Mouse (Mus musculus) stomach, postnatal 0 days (tissue): ENCODE measurements around the gene Sh2b2. TPM values are rescaled to one million over a fixed set of nuclear protein-coding genes. Genes with fewer than 3 reads are reported as not detected.
A peak's percentile ranks its signal among the peaks of the same experiment; 100 is the strongest.

ENCODE experiments used
- ATAC-seq: fragments of 200-750 bp; cut with Nextera tagmentation; 2 replicates; pipeline ENCODE4 v1.8.0; 2017; ENCODE audit not compliant: low FRiP score, low TSS enrichment
- DNase-seq: peaks from one replicate; pipeline ENCODE4 v3.0.0-alpha.2; 2016; ENCODE audit warnings: low spot score
- H3K27ac ChIP-seq: fragments of 300-500 bp; sonication (generic); replicated peaks from 2 replicates; pipeline ENCODE4 v1.5.1; 2014; ENCODE audit warnings: mild to moderate bottlenecking, control low read depth
- H3K27me3 ChIP-seq: fragments of 300-500 bp; sonication (generic); 2 replicates; pipeline ENCODE4 v1.6.1; 2014; ENCODE audit warnings: low read length; ENCODE audit not compliant: control insufficient read depth, insufficient read depth
- H3K36me3 ChIP-seq: fragments of 300-500 bp; sonication (generic); 2 replicates; pipeline ENCODE4 v1.6.1; 2014; ENCODE audit warnings: low read length, mixed read lengths; ENCODE audit not compliant: control insufficient read depth, insufficient read depth
- H3K4me1 ChIP-seq: fragments of 300-500 bp; sonication (generic); replicated peaks from 2 replicates; pipeline ENCODE4 v1.6.1; 2014; ENCODE audit warnings: antibody characterized with exemption; ENCODE audit not compliant: control insufficient read depth, insufficient read depth
- H3K4me2 ChIP-seq: fragments of 300-500 bp; sonication (generic); replicated peaks from 2 replicates; pipeline ENCODE4 v1.6.1; 2014; ENCODE audit warnings: low read depth, mild to moderate bottlenecking, control low read depth, moderate library complexity
- H3K4me3 ChIP-seq: fragments of 300-500 bp; sonication (generic); 2 replicates; pipeline ENCODE4 v1.5.1; 2014; ENCODE audit warnings: low read depth, low read length, control low read depth
- H3K9ac ChIP-seq: fragments of 300-500 bp; sonication (generic); 2 replicates; pipeline ENCODE4 v1.6.1; 2014; ENCODE audit warnings: mild to moderate bottlenecking, low read length, control low read depth, mixed read lengths
- H3K9me3 ChIP-seq: fragments of 300-500 bp; sonication (generic); 2 replicates; pipeline ENCODE4 v1.6.1; 2016; ENCODE audit warnings: low read length; ENCODE audit not compliant: control insufficient read depth
- CTCF ChIP-seq: IDR thresholded peaks from 2 replicates; pipeline ENCODE4 v1.5.1; 2016; ENCODE audit warnings: antibody characterized with exemption, low read depth, mild to moderate bottlenecking, moderate library complexity
- EP300 ChIP-seq: optimal IDR thresholded peaks from 2 replicates; pipeline ENCODE3; 2016; ENCODE audit warnings: antibody characterized with exemption
- WGBS: fragments of 180-500 bp; shearing (Covaris S2); extraction: QIAGEN DNeasy Blood & Tissue Kit; methylation state at CpG from one replicate; pipeline ENCODE4 v1.1.7; 2014; 5-methylcytosine and 5-hydroxymethylcytosine counted together
- polyA plus RNA-seq: library from polyadenylated mRNA; unstranded; fragments of >200 nt; fragmentation: Nextera tagmentation; extraction: Ambion mirVana; gene quantifications from 2 replicates; pipeline ENCODE4 v1.2.1, GENCODE M21; 2015

Gene Sh2b2
- polyA plus RNA-seq, 1 experiment from 2014 or later: 0.92 TPM

DNA sequence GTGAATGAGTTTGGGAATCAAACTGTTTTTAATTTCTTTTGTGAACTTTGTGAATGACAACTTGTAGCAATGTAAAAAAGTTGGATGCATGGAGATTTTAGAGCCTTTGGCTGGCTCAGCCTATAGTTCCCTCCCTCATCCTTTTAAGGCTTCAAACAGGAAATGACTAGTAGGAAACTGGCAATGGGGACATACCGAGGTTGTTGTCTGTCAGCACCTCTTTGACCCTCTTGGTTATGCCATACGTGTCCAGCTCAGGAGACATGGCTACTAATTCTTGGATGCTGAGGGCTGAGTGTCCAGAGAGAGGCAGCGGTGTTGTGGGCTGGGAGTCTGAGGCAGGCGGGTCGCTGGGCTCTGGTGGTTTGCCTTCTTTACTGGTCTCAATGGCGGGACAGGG is 40.2 kb upstream of the Sh2b2 start:
- WGBS: 83% methylated on average over 6 of the region's 6 CpGs
- H3K9me3 ChIP-seq: no peaks in the 10 kb centered on the region

GRCm38 (mm10) chr5:136285106-136285505 is 38.8 kb upstream of the Sh2b2 start:
- ATAC-seq (no peak), DNase-seq (no peak)
- no peak for TF ChIP-seq CTCF
- TF ChIP-seq EP300: no peak
- no peaks in the 10 kb centered on the region for H3K27me3 ChIP-seq
- peaks cover 20% of the 10 kb centered on the region for H3K36me3 ChIP-seq
- no peak overlapping the region for H3K4me2 ChIP-seq
- no peak overlapping the region for H3K4me3 ChIP-seq
- H3K9me3 ChIP-seq: no peaks in the 10 kb centered on the region
- 72% methylated on average over 7 of the region's 7 CpGs for WGBS
- H3K4me1 ChIP-seq: no peaks in the 10 kb centered on the region
- no peak overlapping the region for H3K27ac ChIP-seq
- H3K9ac ChIP-seq: no peak overlapping the region

More for the DNA sequence above, 40.2 kb upstream of the Sh2b2 start:
- no peak for ATAC-seq
- H3K4me1 ChIP-seq: no peaks in the 10 kb centered on the region
- H3K4me2 ChIP-seq: no peak overlapping the region
- no peak overlapping the region for H3K27ac ChIP-seq
- TF ChIP-seq EP300 (no peak), CTCF (no peak)
- DNase-seq: no peak
- H3K36me3 ChIP-seq: peaks cover 16% of the 10 kb centered on the region
- no peaks in the 10 kb centered on the region for H3K27me3 ChIP-seq
- H3K4me3 ChIP-seq: no peak overlapping the region
- no peak overlapping the region for H3K9ac ChIP-seq

DNA sequence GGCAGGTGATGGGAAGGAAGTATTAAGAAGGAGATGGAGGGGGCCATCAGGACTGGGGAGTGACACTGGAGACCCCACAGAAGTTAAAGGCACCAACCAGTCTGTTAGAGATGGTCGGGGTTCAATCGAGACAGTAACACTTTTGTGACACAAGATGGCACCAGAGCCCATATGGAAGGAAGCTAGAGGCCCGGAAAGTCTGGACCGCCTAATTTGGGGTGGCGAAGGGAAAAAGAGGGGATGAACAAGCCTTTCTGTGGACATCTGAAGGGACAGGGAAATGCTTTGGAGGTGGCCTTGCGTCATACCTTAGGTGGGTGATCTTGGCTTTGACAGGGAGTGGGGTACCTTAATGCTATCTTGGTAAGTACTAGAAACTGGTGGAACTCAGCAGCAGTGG is 35.0 kb upstream of the Sh2b2 start:
- 53% methylated on average over 6 of the region's 6 CpGs for WGBS

DNA sequence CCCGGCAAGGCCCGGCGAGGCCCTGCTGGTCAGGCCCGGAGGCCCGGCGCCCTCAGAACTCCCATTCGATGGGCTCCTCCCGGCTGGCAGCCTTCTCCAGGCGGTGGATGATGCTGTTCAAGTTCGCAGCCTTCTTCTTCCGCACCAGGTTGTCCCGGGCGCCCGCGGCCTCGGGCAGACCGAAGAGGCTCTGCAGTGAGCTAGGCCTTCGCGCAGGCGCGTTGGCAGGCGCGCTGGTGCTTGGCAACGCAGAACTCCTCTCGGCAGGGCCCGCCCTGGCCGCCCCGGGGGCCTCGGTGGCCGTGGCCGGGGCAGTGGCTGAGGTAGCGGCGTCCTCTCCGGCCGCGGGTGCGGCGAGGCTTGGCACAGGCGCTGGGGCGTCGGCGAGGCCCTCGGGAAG is 28.4 kb upstream of the Sh2b2 start:
- ATAC-seq: no peak
- no peak overlapping the region for H3K9ac ChIP-seq
- WGBS: 91% methylated on average over 42 of the region's 43 CpGs
- no peak overlapping the region for H3K4me2 ChIP-seq
- no peak overlapping the region for H3K27ac ChIP-seq
- no peaks in the 10 kb centered on the region for H3K27me3 ChIP-seq
- TF ChIP-seq CTCF: no peak
- no peak for TF ChIP-seq EP300
- H3K4me3 ChIP-seq: no peak overlapping the region
- no peaks in the 10 kb centered on the region for H3K4me1 ChIP-seq
- H3K36me3 ChIP-seq: peaks cover 36% of the 10 kb centered on the region
- H3K9me3 ChIP-seq: no peaks in the 10 kb centered on the region
- DNase-seq: no peak

More for the DNA sequence above, 35.0 kb upstream of the Sh2b2 start:
- Histone ChIP-seq H3K4me2 (no peak overlapping the region), H3K4me3 (no peak overlapping the region), H3K27ac (no peak overlapping the region), H3K9ac (no peak overlapping the region), H3K4me1 (no peaks in the 10 kb centered on the region), H3K27me3 (no peaks in the 10 kb centered on the region), H3K36me3 (peaks cover 34% of the 10 kb centered on the region), H3K9me3 (no peaks in the 10 kb centered on the region)
- DNase-seq (no peak), ATAC-seq (no peak)
- TF ChIP-seq CTCF (peak; percentile 85), EP300 (no peak)

DNA sequence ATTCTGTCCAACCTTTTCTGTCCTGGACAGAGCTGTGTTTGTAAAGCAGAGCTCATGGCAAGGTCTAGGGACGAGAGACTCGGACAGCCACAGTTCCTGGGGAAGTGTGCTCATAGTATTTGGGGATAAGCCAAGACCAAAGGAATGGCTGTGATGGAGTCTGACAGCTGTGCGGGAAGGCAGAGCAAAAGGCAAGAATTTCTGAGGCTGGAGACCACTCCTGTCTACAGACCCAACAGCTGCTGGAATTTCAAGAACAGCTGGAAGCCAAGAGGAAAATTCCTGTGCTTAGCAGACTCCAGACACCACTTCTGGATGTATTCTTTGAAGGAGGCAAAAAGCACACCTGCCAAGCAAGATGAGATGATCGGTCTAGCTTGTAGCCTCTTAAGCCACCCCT is 23.6 kb upstream of the Sh2b2 start:
- H3K36me3 ChIP-seq: peaks cover 11% of the 10 kb centered on the region; the same call in 1 of the 2 replicates
- no peak overlapping the region for H3K9ac ChIP-seq
- no peaks in the 10 kb centered on the region for H3K9me3 ChIP-seq
- no peak for DNase-seq
- no peak overlapping the region for H3K27ac ChIP-seq
- TF ChIP-seq CTCF: no peak
- no peak for TF ChIP-seq EP300
- no peaks in the 10 kb centered on the region for H3K4me1 ChIP-seq
- H3K27me3 ChIP-seq: no peaks in the 10 kb centered on the region
- H3K4me3 ChIP-seq: no peak overlapping the region
- no peak overlapping the region for H3K4me2 ChIP-seq
- WGBS: 59% methylated on average over 4 of the region's 4 CpGs
- ATAC-seq: no peak; the same call in 1 of the 2 replicates

GRCm38 (mm10) chr5:136266077-136266476 is 19.7 kb upstream of the Sh2b2 start:
- no peaks in the 10 kb centered on the region for H3K9me3 ChIP-seq
- TF ChIP-seq EP300: no peak
- TF ChIP-seq CTCF: no peak
- no peak overlapping the region for H3K27ac ChIP-seq
- no peaks in the 10 kb centered on the region for H3K27me3 ChIP-seq
- H3K36me3 ChIP-seq: no peaks in the 10 kb centered on the region
- H3K9ac ChIP-seq: no peak overlapping the region
- ATAC-seq: peak; percentile 51; the same call in 1 of the 2 replicates
- H3K4me3 ChIP-seq: no peak overlapping the region
- H3K4me2 ChIP-seq: no peak overlapping the region
- no peak for DNase-seq
- H3K4me1 ChIP-seq: no peaks in the 10 kb centered on the region
- WGBS: 64% methylated on average over 7 of the region's 7 CpGs
